Mouse (Mus musculus) heart, postnatal 0 days (tissue): ENCODE data around the gene Zfand5.

Experiments
- CTCF ChIP-seq: IDR thresholded peaks from 2 replicates; pipeline ENCODE4 v1.5.1; 2016; ENCODE audit warnings: antibody characterized with exemption, control low read depth, low read depth
- EP300 ChIP-seq: IDR thresholded peaks from 2 replicates; pipeline ENCODE4 v1.6.1; 2016; ENCODE audit warnings: antibody characterized with exemption, low read depth

GRCm38 (mm10) chr19:21253846-21254245, 18.2 kb upstream of the Zfand5 start:
- no peak for TF ChIP-seq CTCF
- no peak for TF ChIP-seq EP300
